Mouse (Mus musculus) thymus, postnatal 10 days (tissue): ENCODE measurements around the gene Eif3a.

Experiments used
- DNase-seq, 2 experiments: peaks; one replicate each; pipeline ENCODE4 v3.0.0; 2021; ENCODE audit warnings: low spot score in 2 of 2

Eif3a gene

DNA sequence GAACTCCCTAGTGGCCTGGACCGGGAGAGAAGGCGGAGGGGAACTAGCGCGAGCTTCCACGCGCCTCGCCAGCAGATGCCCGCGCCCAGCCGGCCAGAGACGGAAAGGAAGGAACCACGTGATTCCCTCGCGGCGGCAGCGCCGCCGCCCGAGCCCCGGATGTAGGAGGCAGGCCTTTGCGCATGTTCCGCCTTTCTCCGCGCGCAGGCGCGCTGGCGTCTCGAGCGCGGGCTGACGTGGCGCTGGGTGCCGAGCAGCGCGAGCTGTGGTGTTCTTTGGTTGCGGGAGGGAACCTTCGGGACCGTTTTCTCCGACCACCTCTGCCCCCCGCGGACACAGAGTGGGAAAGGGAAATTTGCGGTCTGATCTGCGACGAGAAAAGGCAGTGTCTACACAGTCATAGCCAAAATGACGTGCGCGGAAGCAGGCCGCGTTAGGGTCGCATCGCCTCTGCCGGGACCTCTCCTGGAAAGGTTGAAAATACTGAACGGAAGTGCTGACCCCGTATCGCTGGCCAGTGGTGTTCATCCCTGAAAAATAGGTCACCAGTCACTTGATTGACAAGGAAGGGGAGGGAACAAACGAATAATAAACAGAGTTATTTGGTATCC lies at the start of gene Eif3a:
TSS of gene Eif3a (minus strand) at position 108 of the 611 bp plus-strand sequence.
- DNase-seq, result peak; percentile 88 to 93

DNA sequence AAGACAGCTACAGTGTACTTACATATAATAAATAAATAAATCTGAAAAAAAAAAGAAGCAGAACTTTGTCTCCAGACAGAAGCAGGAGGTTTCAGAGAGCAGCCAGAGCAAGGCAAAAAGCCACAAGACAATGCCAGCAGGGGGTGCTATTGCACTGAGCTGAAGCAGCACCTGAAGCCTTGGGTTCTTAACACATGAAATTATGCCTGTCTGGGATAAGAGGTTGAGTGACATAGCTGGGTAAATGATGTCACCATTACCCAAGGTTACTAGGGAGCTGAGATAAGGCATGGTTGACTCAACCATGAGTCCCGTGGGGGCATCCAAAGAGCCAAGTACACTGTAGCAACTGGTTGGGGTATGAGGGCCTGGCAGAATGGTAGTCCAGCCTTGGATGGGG lies 47.3 kb upstream of the Eif3a start:
- DNase-seq, result peak; percentile 52 to 87

DNA sequence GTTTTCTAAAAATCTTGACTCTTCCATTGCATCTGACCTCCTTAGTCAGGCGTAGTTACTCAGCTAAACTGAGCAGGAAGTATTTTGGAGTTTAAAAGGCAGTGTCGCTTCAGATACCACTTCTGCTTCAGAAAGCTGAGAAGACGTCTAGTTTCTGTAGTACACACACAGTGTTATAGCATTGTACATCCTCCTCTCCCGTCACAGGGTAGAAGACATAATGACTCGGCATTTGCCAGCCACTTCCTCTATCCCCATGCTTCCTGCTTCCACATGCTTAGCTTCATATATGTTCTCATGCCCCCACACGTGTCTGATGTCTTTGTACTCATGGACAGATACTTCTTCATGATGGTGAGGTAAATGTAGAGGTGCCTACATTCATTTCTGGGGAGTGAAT lies 28.2 kb upstream of the Eif3a start:
- no peak for DNase-seq

DNA sequence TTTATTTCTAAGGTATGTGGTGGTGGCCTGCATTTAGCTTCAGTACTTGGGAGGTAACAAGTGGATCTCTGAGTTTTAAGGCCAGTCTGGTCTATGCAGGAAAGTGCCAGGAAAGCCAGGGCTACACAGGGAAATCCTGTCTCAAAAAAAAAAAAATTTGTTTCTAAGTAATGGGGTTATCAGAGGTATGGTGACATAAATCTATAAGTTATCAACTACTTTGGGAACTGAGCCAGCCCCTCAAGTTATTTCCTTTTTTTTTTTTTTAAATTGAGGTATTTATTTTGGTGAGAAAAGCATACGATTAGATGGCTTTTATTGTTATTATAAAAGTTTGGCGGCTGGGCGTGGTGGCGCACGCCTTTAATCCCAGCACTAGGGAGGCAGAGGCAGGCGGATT lies 22.7 kb upstream of the Eif3a start:
- no peak for DNase-seq

DNA sequence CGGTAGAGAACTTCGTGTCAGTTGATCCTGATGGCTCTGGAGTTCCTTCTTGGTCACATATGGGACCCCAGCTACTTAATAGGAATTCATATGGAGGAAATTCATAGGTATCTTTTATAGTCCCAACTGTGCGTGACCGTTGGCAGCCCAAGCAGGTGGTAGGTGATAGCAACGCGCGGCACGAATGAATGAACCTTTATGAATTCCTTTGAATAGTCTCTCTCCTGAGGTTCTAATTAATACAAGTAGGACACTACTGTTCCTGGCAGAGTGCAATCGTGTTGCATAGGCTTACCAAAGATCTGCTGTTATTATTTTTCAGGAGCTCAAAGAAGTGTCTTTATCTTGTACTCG lies 21.6 kb upstream of the Eif3a start:
- no peak for DNase-seq

DNA sequence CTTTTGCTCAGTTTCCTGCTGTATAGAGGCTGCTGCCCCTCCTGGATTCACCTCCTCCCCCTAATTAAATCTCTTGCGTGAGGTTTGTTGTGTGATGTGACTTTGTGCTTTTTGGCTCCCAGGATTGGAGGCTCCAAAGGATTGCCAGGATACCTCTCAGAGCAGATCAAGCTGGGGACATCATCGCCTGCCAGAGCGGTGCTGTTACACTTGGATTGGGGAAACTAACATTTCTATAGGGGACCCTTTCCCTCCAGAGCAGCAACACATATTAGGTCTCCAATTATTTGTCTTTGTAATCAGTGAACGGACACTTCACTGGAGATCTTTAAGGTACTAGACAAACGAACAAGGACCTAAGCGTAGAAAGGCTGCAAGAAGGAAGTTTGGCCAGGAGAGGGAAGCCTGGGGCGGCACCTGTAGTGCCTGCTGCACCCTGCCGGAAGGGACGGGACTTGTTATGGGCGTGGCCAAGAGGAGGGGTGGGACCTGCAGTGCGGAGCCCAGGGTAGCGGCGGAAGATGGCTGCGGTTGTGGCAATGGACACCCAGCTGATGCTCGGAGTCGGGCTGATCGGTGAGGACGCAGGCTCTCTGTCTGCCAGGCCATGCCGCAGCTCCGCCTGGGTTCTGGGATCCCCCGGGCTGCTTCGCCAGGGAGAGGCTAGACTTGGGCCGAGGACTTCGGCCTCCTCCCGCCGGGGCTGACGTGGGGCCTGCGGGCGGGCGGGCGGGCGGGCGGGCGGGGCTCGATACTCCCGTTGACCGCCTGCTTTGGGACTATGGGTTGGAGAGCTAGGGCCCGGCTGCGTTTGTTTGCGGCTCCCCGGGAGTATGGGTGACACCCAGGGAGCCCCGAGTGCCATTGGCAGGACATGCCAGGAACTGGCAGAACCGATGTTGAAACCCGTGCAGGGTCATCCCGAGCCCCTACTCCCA lies 20.9 kb upstream of the Eif3a start, which contains the start of gene Fam45a:
TSS of gene Fam45a (plus strand) at position 488 of the 938 bp plus-strand sequence.
- peak; percentile 90 for DNase-seq

DNA sequence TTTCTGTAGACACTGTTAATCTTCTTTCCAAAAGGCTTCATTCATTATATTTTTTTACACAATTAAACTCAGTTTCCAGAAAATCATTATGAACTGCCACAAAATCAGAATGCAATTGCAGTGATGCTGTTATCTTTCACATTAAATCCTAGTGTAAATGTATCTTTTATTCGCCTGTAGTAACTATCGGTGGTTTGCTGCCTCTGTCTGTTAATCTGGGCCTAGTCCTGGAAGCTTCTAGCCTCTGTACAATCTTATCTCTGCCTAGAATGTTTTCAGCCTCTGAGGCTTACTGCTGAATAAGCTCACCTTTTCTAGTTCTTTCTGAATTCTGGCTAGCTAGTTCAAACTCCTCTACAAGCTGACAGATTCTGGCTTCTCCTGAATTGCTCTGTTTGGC lies 19.5 kb upstream of the Eif3a start:
- no peak for DNase-seq

DNA sequence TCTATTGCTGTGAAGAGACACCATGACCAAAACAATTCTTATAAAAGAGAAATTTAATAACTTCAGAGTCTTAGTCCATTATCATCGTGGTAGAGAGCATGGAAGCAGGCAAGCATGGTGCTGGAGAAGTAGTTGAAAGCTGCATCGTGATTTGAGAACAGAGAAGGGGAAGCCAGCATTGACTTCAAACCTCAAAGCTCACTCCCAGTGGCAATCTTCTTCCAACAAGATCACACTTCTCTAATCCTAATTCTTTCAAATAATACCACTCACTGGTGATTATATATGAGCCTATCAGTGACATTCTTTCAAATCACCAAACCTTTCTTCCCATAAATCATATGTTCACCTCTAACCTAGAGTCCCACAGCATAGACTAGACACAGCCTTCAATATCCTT lies 14.4 kb upstream of the Eif3a start:
- no peak for DNase-seq

DNA sequence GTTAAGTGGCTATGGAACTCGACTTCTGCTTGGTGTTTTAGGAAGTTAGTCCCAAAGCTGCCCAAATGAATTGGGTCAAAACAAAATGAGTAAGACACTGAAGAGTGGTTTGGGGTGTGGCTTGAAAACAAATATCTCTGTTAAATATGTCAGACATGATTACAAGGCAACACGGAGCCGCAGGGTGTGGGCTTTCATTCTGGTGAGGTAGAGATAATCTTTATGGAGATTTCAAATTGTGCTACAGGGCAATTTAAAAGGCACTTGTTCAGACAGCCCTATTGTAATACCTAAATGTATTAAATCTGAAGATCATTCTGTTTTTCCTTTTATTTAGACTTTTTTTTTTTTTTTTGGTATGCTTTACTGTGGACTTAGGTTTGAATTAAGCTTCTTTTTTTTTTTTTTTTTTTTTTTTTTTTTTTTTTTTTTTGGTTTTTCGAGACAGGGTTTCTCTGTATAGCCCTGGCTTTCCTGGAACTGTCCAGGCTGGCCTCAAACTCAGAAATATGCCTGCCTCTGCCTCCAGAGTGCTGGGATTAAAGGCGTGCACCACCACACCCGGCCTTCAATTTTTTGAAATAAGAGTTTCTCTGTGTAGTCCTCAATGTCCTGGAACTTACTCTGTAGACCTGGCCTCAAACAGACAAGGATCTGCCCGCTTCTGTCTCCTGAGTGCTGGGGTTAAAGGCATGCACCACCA lies 9.6 kb upstream of the Eif3a start:
- DNase-seq, result no peak

DNA sequence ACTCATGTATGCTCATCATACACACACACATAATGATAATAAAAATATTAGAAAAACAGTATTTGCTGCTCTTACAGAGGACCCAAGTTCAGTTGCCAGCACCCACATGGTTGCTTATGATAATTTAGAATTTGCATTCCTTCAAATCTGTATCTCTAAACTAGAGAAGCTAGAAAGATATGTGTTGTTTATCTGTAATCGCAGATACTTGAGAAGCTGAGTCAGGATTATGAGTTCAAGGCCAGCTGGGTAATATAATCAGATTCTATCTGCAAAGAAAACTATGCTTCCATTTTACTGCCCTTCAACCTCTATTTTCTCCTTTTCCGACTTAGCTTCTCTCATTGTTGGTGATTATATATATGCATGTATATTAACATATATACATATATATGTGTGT lies 7.0 kb upstream of the Eif3a start:
- DNase-seq, result no peak

DNA sequence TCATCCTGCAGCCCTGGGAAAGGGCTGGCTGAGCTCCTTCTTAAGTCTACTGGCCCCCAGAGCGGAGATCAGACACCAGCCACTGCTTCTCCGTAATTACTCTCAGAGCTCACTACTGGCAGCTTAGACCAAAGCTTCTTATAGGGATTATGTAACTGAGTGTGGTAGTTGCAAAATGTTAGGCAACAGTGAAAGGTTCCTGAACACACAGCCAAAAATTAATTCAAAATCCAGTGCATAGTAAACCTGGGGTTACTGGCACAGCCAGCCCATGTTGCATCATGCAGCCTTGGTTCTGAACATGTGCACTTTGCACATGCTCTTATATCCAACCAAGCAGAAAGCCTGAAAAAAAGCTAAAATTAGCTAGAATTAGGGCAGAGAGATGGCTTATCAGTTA lies 4.8 kb upstream of the Eif3a start:
- no peak for DNase-seq

DNA sequence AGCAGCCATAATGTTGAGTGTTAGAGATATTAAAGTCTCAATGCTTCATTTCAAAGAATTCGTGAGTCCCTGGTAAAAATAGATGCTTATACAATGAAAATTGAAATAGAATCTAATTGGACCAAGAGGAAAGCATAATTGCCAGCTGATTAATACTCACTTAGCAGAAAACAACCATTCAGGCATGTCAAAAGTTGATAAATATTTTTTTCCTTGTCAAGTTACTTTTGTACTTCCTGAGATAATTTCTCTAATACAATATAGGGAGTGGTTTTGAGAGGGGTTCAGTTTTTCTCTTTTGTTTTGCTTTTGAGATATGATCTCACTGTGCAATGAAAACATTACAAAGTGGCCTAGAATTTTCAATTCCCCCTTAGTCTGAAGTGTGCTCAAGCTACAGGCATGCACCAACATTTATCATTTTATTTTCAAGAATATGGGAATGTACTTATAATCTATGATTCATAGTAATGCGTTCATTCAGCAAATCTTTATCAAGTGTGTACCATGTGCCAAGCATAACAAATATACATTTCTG lies 2.8 kb upstream of the Eif3a start:
- no peak for DNase-seq

DNA sequence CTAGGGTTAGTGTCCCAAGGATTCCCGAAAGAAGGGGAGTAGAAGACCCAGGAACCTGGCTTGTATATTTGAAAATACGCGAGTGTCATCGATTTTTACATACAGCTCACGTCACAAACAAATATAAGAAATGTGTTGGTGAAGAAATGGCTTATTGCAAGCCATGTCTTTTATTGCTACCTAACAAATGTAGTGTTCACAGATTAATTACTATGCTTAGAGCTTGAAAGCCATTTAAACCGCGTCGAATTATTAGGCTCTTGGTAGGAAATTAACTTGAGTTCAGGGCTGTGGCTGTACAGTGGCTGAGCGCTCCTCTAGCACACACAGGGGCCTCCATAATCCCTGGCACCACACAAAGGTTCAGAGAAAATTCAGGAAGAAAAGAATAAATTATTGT lies 706 bp upstream of the Eif3a start:
- DNase-seq, result no peak

DNA sequence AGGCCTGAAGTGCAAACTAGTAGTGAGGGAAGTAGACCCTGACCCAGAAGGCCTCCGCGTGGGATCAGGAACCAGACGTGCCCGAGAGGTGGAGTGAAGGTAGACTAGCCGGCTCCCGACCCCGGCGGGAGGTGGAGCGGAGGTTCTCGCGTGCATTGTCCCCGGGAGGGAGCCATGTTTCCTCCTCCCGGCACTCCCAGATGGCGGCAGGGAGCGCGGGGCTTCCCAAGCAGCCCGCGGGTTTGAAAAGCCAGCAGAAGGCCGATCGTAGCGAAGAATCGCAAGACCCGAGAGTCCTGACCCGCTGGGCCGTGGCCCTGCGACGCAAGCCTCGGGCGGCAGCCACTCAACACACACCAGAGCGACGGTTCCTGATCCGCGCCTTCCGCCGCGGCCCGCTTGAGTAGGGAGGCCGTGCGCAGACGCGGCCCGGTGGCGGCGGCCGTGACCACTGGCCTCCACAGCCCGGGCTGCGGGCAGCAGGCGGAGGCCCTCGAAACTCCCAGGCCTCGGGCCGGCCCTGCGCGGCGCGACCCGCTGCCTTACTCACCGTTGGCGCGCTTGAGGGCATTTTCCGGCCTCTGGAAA lies 445 bp downstream of the Eif3a start:
- DNase-seq, result peak; percentile 33 to 46

DNA sequence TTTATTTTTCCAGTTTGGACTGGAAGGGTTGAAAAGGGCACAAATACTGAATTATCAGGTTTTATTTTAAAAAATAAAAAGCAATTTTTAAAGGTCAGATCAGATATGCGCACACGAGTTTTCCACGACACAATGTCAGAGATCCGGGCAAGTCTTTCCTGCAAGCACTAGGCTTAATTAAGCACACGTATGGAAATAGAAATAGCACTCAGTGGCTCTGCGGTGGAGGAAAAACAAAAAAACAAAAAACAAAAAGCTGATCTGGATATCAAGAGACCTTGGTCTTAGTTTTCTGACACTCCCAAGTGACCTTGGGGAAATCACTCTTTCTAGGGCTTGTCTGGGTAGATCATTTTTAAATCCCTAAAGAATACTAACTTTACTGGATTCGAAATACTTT lies 1.0 kb downstream of the Eif3a start:
- DNase-seq, result no peak

DNA sequence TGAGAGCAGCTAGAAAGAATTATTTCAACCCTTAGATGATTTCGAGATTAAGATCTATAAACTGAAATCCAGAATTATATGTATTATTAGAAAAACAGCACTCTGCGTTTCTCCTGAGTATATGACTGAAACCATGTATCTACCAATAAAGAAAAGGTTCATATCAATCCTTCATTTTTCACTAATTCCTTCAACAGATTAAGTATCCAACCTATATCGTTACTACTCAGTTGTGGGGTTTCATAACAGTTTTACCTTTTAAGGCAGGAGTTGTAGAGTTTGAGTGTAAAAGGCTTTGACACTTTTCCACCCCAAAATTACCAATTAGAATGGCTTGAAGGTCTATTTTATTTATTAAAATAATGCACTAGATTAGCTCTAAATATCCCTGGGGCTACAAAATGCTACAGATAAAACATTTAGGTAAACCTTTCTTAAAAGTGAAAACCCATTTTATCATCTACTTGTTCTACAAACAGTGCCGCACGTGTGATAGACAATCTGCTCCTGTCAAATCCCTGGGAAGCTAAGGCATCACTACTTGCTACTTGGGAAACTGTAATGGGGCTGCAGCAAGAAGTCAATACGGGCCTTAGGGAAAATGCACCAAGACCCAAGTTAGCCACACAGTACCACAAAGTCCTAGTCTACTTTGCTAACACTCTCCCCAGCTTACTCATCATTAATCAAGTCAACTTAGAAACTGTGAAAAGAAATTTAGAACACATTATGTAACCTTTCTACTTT lies 2.1 kb downstream of the Eif3a start:
- DNase-seq, result no peak

DNA sequence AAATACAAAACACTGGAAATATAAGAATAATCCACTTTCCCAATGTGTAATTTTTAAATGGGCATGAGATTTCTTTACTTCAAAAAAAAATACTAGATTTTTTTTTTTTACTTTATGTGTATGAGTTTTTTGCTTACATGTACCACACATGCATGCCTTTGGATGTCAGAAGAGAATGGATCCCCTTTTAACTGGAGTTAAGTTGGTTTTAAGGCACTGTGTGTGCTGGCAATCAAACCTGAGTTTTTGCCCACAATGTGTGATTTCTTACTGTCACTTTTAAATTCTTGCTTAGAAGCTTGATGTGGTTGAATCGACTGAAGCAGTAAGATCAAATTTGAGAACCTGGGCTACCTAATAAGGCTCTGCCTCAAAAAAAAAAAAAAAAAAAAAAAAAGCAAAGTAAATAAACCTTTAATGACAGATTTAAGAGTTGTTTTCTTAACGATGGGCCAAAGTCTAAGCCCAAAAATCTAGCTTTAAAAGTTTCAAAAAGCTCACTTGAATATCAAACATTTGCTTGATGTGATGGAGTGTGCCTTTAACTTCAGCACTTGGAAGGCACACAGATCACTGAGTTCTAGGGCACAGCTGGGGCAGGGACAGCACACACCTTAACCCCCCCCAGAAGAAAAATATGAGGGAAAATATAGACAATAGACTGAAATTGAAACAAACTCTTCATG lies 2.9 kb downstream of the Eif3a start:
- DNase-seq, result no peak

DNA sequence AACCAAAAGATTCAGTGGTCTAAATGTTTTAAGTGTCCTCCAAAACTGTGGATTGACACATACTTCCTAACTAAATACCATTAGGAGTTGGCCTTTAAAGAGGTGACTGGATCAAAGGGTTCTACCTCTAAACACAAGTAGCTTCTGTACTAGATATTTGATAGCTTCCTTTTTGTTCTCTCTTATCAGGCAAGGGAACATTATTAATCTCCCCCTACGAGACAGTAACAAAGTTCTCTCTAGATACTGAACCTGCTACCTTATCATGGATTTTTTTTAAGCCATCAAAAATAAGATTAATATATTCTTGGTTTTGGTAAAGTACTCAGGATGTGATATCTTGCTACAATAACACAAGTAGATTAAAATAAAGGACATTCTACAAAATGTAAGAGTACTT lies 5.7 kb downstream of the Eif3a start:
- no peak for DNase-seq

DNA sequence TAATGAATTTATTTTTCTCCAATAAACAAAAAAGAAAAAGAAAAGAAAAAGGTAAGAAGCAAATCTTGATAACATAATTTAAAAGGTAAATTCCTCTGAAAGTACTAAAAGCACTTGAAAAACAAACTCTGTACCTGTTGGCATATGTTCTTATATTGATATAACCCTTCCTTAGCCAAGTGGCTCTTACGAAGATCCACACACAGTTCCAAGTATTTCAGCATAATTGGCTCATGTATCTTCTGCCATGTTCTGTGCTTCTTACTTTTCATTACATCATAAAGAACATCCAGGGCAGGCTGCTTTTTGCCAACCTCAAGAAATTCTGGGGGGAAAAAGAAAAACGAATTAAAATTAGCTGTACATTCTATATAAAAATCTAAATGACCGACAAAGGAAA lies 8.4 kb downstream of the Eif3a start:
- no peak for DNase-seq

DNA sequence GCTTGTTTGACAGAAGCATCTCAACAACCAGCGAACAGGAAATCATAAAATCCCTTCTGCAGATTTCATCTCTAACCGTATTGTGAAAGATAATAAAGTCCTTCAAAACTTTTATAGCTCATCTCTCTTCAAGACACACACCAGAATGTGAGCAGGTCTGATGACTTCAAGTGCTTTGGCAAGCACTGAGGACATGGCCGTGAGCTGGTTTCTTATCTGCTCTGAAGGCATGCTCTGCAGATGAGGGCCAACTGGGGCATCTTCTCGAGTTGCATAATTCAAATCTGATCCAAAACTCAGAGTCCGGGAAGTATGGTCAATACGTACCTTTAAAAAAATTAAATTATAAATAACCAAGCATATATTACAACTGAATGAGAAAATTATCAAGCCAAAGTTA lies 17.1 kb downstream of the Eif3a start:
- DNase-seq, result no peak
